Mouse (Mus musculus): Measurements from ENCODE around the gene Snai3. TPM values are rescaled to one million over a fixed set of nuclear protein-coding genes. Genes with fewer than 3 reads are reported as not detected.
A peak's percentile ranks its signal among the peaks of the same experiment; 100 is the strongest.

Gene Snai3
- polyA plus RNA-seq, 1 experiment from 2014 or later = not detected

- ATAC-seq (ENCODE audit: low FRiP score, low read depth) = no peak
- peaks cover 14% of the 10 kb centered on the region for H3K4me1 ChIP-seq (replicated peaks)
- no peak overlapping the region for H3K4me2 ChIP-seq
- no peak overlapping the region for H3K9ac ChIP-seq
- no peak overlapping the region for H3K27ac ChIP-seq (replicated peaks)
- 97% methylated on average over 9 of the region's 9 CpGs for WGBS
- no peak overlapping the region for H3K4me3 ChIP-seq
- H3K9me3 ChIP-seq = no peaks in the 10 kb centered on the region
- H3K27me3 ChIP-seq = 0 out of 2 replicates have a peak, but pooled peaks cover 2% of the 10 kb centered on the region
- peaks cover 51% of the 10 kb centered on the region for H3K36me3 ChIP-seq
Measured at GRCm38 (mm10) chr8:122436146-122436545, 24.4 kb downstream of the Snai3 start.

- no peak for ATAC-seq (ENCODE audit: low FRiP score, low read depth)
- H3K9me3 ChIP-seq = no peaks in the 10 kb centered on the region
- H3K36me3 ChIP-seq = peaks cover 51% of the 10 kb centered on the region
- peaks cover 13% of the 10 kb centered on the region for H3K4me1 ChIP-seq (replicated peaks)
- WGBS = 93% methylated on average over 6 of the region's 6 CpGs
- 0 out of 2 replicates have a peak, but pooled peaks cover 2% of the 10 kb centered on the region for H3K27me3 ChIP-seq
- no peak overlapping the region for H3K27ac ChIP-seq (replicated peaks)
- no peak overlapping the region for H3K4me3 ChIP-seq
- no peak overlapping the region for H3K4me2 ChIP-seq
- H3K9ac ChIP-seq = no peak overlapping the region
Measured at GRCm38 (mm10) chr8:122435375-122435774, 25.2 kb downstream of the Snai3 start.

GRCm38 (mm10) chr8:122433269-122433905, 27.1 kb downstream of the Snai3 start:
- Histone ChIP-seq H3K9me3 (no peaks in the 10 kb centered on the region), H3K9ac (no peak overlapping the region), H3K4me2 (no peak overlapping the region), H3K36me3 (peaks cover 46% of the 10 kb centered on the region), H3K4me3 (no peak overlapping the region), H3K27me3 (0 out of 2 replicates have a peak, but pooled peaks cover 2% of the 10 kb centered on the region), H3K27ac (replicated peaks) (no peak overlapping the region), H3K4me1 (replicated peaks) (peaks cover 13% of the 10 kb centered on the region)
- ATAC-seq (ENCODE audit: low FRiP score, low read depth) = 0 out of 2 replicates have a peak, but pooled peaks have one; percentile 16
- WGBS = 71% methylated on average over 10 of the region's 11 CpGs

- 6% methylated on average over 45 of the region's 45 CpGs for WGBS
Measured at GRCm38 (mm10) chr8:122432443-122433268, 27.9 kb downstream of the Snai3 start, which contains the start of gene Cyba. Gene Cyba, minus strand, starts transcription at chr8:122432930.

GRCm38 (mm10) chr8:122431694-122432442, 28.7 kb downstream of the Snai3 start:
- H3K27me3 ChIP-seq = 0 out of 2 replicates have a peak, but pooled peaks cover 2% of the 10 kb centered on the region
- no peak for ATAC-seq (ENCODE audit: low FRiP score, low read depth)
- peaks cover 13% of the 10 kb centered on the region for H3K4me1 ChIP-seq (replicated peaks)
- H3K4me3 ChIP-seq = peak overlapping the region; percentile 29
- H3K9ac ChIP-seq = peak overlapping the region; percentile 32; the same call in 1 of the 2 replicates
- no peak overlapping the region for H3K27ac ChIP-seq (replicated peaks)
- 39% methylated on average over 18 of the region's 18 CpGs for WGBS
- H3K9me3 ChIP-seq = no peaks in the 10 kb centered on the region
- peaks cover 32% of the 10 kb centered on the region for H3K36me3 ChIP-seq
- peak overlapping the region; percentile 58 for H3K4me2 ChIP-seq

More at GRCm38 (mm10) chr8:122432443-122433268, 27.9 kb downstream of the Snai3 start, which contains the start of gene Cyba:
- Histone ChIP-seq H3K36me3 (peaks cover 40% of the 10 kb centered on the region), H3K4me1 (replicated peaks) (peaks cover 13% of the 10 kb centered on the region), H3K27ac (replicated peaks) (0 out of 2 replicates have a peak within 1 kb of the TSS, but pooled peaks have one; percentile 36), H3K9ac (peak within 1 kb of the TSS; percentile 32; the same call in 1 of the 2 replicates), H3K27me3 (0 out of 2 replicates have a peak, but pooled peaks cover 2% of the 10 kb centered on the region), H3K9me3 (no peaks in the 10 kb centered on the region), H3K4me2 (peak within 1 kb of the TSS; percentile 58), H3K4me3 (peak within 1 kb of the TSS; percentile 29)
- peak; percentile 76; the same call in 1 of the 2 replicates for ATAC-seq (ENCODE audit: low FRiP score, low read depth)

- Histone ChIP-seq H3K4me1 (replicated peaks) (peaks cover 13% of the 10 kb centered on the region), H3K9ac (no peak overlapping the region), H3K4me3 (no peak overlapping the region), H3K9me3 (no peaks in the 10 kb centered on the region), H3K4me2 (no peak overlapping the region), H3K27me3 (0 out of 2 replicates have a peak, but pooled peaks cover 2% of the 10 kb centered on the region), H3K27ac (replicated peaks) (no peak overlapping the region), H3K36me3 (peaks cover 21% of the 10 kb centered on the region)
- 66% methylated on average over 3 of the region's 3 CpGs for WGBS
- ATAC-seq (ENCODE audit: low FRiP score, low read depth) = no peak
Measured at GRCm38 (mm10) chr8:122430646-122431045, 29.9 kb downstream of the Snai3 start.

GRCm38 (mm10) chr8:122430058-122430636, 30.4 kb downstream of the Snai3 start:
- ATAC-seq (ENCODE audit: low FRiP score, low read depth) = no peak
- Histone ChIP-seq H3K4me3 (no peak overlapping the region), H3K9me3 (no peaks in the 10 kb centered on the region), H3K27me3 (0 out of 2 replicates have a peak, but pooled peaks cover 2% of the 10 kb centered on the region), H3K27ac (replicated peaks) (no peak overlapping the region), H3K4me2 (no peak overlapping the region), H3K36me3 (peaks cover 16% of the 10 kb centered on the region), H3K4me1 (replicated peaks) (peaks cover 13% of the 10 kb centered on the region), H3K9ac (no peak overlapping the region)
- 83% methylated on average over 10 of the region's 10 CpGs for WGBS

GRCm38 (mm10) chr8:122428163-122428562, 32.4 kb downstream of the Snai3 start:
- no peak overlapping the region for H3K4me2 ChIP-seq
- ATAC-seq (ENCODE audit: low FRiP score, low read depth) = no peak
- H3K9me3 ChIP-seq = no peaks in the 10 kb centered on the region
- no peak overlapping the region for H3K27ac ChIP-seq (replicated peaks)
- 0 out of 2 replicates have a peak, but pooled peaks cover under 1% of the 10 kb centered on the region for H3K36me3 ChIP-seq
- 92% methylated on average over 9 of the region's 9 CpGs for WGBS
- peaks cover 13% of the 10 kb centered on the region for H3K4me1 ChIP-seq (replicated peaks)
- H3K4me3 ChIP-seq = no peak overlapping the region
- H3K9ac ChIP-seq = no peak overlapping the region
- H3K27me3 ChIP-seq = 0 out of 2 replicates have a peak, but pooled peaks cover 2% of the 10 kb centered on the region

GRCm38 (mm10) chr8:122427607-122428006, 32.9 kb downstream of the Snai3 start:
- no peak for ATAC-seq (ENCODE audit: low FRiP score, low read depth)
- Histone ChIP-seq H3K27ac (replicated peaks) (no peak overlapping the region), H3K4me2 (no peak overlapping the region), H3K4me3 (no peak overlapping the region), H3K9ac (no peak overlapping the region), H3K9me3 (no peaks in the 10 kb centered on the region), H3K4me1 (replicated peaks) (peaks cover 8% of the 10 kb centered on the region), H3K36me3 (no peaks in the 10 kb centered on the region), H3K27me3 (no peaks in the 10 kb centered on the region)
- WGBS = 82% methylated on average over 7 of the region's 7 CpGs

- H3K27ac ChIP-seq (replicated peaks) = no peak overlapping the region
- no peaks in the 10 kb centered on the region for H3K36me3 ChIP-seq
- 85% methylated on average over 9 of the region's 9 CpGs for WGBS
- no peaks in the 10 kb centered on the region for H3K27me3 ChIP-seq
- no peaks in the 10 kb centered on the region for H3K4me1 ChIP-seq (replicated peaks)
- no peaks in the 10 kb centered on the region for H3K9me3 ChIP-seq
- no peak for ATAC-seq (ENCODE audit: low FRiP score, low read depth)
- H3K9ac ChIP-seq = no peak overlapping the region
- no peak overlapping the region for H3K4me3 ChIP-seq
- H3K4me2 ChIP-seq = no peak overlapping the region
Measured at GRCm38 (mm10) chr8:122426145-122426544, 34.4 kb downstream of the Snai3 start.

GRCm38 (mm10) chr8:122423659-122424058, 36.9 kb downstream of the Snai3 start:
- no peak overlapping the region for H3K27ac ChIP-seq (replicated peaks)
- no peaks in the 10 kb centered on the region for H3K27me3 ChIP-seq
- ATAC-seq (ENCODE audit: low FRiP score, low read depth) = no peak
- 60% methylated on average over 5 of the region's 5 CpGs for WGBS
- H3K9ac ChIP-seq = no peak overlapping the region
- no peaks in the 10 kb centered on the region for H3K9me3 ChIP-seq
- H3K4me1 ChIP-seq (replicated peaks) = no peaks in the 10 kb centered on the region
- no peak overlapping the region for H3K4me3 ChIP-seq
- H3K4me2 ChIP-seq = no peak overlapping the region
- H3K36me3 ChIP-seq = peaks cover 4% of the 10 kb centered on the region; the same call in 1 of the 2 replicates
